Mouse (Mus musculus) cerebellum, adult 2 months (tissue): ENCODE results near the gene Crat. TPM values are rescaled to one million over a fixed set of nuclear protein-coding genes. Genes with fewer than 3 reads are reported as not detected.
"Not testable (repeated sequence)": the region's sequence is repeated elsewhere in the genome, so short reads cannot be mapped to it uniquely, and the experiment has no call there.

Source experiments
- DNase-seq, 2 experiments: peaks; one replicate each; pipeline ENCODE4 v3.0.0; 2021
- H3K27ac ChIP-seq: fragments of 200-500 bp; 2 replicates; pipeline ENCODE4 v1.5.1; 2012; ENCODE audit warnings: low read length, control low read depth, inconsistent platforms; ENCODE audit not compliant: insufficient read depth
- H3K27me3 ChIP-seq: fragments of 200-500 bp; 2 replicates; pipeline ENCODE4 v1.6.1; 2012; ENCODE audit warnings: inconsistent platforms, mild to moderate bottlenecking, low read length, moderate library complexity; ENCODE audit not compliant: control insufficient read depth, insufficient read depth
- H3K4me1 ChIP-seq: fragments of 200-500 bp; 2 replicates; pipeline ENCODE4 v1.6.1; 2011; ENCODE audit warnings: low read length; ENCODE audit not compliant: control insufficient read depth, insufficient read depth
- H3K4me3 ChIP-seq: fragments of 200-500 bp; replicated peaks from 2 replicates; pipeline ENCODE3; 2011; ENCODE audit warnings: mild to moderate bottlenecking, low read depth, low read length, control low read depth; ENCODE audit not compliant: insufficient read depth
- CTCF ChIP-seq: fragments of 200-500 bp; IDR thresholded peaks from 2 replicates; pipeline ENCODE4 v1.5.1; 2011; ENCODE audit warnings: low read depth, mild to moderate bottlenecking, control low read depth, low read length, moderate library complexity, borderline replicate concordance; ENCODE audit not compliant: insufficient read depth
- POLR2A ChIP-seq: fragments of 200-500 bp; IDR thresholded peaks from 2 replicates; pipeline ENCODE4 v1.6.1; 2011; ENCODE audit warnings: low read length, control low read depth, borderline replicate concordance; ENCODE audit not compliant: insufficient read depth
- WGBS: fragments of 180-500 bp; shearing (Covaris S2); methylation state at CpG from one replicate; pipeline ENCODE4 v1.1.7; 2018; 5-methylcytosine and 5-hydroxymethylcytosine counted together
- polyA plus RNA-seq: library from polyadenylated mRNA; depleted of rRNA; stranded (reverse); fragments of >200 nt; gene quantifications from 2 replicates; pipeline ENCODE4 v1.2.3, GENCODE M21; 2012

Crat gene
- polyA plus RNA-seq, 1 experiment = 50.9 TPM

- Histone ChIP-seq H3K27ac (no peak overlapping the region; the same call in 1 of the 2 replicates), H3K4me3 (no peak overlapping the region), H3K4me1 (peaks cover 14% of the 10 kb centered on the region), H3K27me3 (no peaks in the 10 kb centered on the region)
- WGBS = 17% methylated on average over 5 of the region's 5 CpGs
- DNase-seq = no peak
- TF ChIP-seq POLR2A = no peak
- no peak for TF ChIP-seq CTCF
Measured at GRCm38 (mm10) chr2:30417595-30418165, 2.1 kb upstream of the Crat start.

GRCm38 (mm10) chr2:30417154-30417553 lies 1.5 kb upstream of the Crat start:
- peaks cover 14% of the 10 kb centered on the region for H3K4me1 ChIP-seq
- not testable (repeated sequence) for H3K4me3 ChIP-seq, H3K27ac ChIP-seq, H3K27me3 ChIP-seq, DNase-seq
- 64% methylated on average over 6 of the region's 6 CpGs for WGBS

DNA sequence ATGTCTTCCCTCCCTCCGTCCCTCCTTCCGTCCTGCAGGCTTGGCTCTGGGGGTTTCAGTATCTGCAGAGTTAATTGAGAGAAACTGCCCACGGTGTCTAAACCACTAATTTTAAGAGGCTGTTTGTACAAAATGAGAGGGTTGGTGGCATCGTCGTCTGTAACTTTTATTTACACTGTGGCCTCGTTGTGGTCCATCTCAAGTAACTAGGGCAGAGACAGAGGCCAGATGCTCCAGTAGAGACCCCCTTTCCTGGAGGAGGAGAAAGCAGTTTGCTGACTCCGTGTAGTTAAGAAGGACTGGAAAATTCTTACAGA lies 994 bp upstream of the Crat start:
- no peak for DNase-seq

DNA sequence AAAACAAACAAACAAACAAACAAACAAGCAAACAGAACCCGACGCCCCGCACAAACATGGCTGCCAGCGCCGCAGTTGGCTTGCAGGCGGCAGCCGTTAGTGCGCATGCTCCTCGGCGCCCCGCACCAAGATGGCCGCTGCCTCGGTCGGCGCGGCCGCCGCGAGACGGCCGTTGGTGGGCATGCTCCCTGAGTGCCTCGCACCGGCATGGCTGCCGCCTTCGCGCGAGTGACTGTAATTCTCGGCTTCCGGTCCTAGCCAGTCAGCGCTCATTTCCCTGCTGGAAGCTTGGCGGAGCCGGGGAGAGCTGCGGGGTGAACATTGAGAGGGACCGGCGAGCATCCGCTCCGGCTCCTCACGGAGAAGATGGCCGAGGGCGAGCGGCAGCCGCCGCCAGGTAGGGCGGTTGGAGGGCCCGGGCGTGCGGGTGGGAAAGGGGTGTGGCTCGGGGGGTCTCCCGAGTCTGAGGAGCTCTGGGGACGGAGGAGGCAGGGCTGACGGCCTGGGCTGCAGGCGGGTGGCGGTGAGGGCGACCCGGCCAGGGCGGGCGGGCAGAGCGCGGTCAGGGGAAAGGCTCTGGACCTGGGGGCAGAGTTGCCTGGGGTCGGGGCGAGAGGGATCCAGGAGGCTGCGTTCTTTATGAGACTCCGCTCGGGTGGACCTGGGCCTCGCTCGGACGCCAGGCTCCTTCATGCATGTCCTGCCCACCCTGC lies 479 bp upstream of the Crat start, which contains the start of gene Ptpa:
Gene Ptpa (plus strand): TSS at position 104 of the 713 bp plus-strand sequence.
- TF ChIP-seq CTCF = no peak
- TF ChIP-seq POLR2A = peak; percentile 46; the same call in 1 of the 2 replicates
- peak; percentile 92 to 94 for DNase-seq
- under 1% methylated on average over 67 of the region's 67 CpGs for WGBS
- H3K4me1 ChIP-seq = peaks cover 14% of the 10 kb centered on the region
- peak within 1 kb of the TSS; percentile 68 for H3K4me3 ChIP-seq
- peak within 1 kb of the TSS; percentile 85 for H3K27ac ChIP-seq
- H3K27me3 ChIP-seq = no peaks in the 10 kb centered on the region

More for the DNA sequence above, 994 bp upstream of the Crat start:
- under 1% methylated on average over 7 of the region's 7 CpGs for WGBS
- Histone ChIP-seq H3K27ac (peak overlapping the region; percentile 85), H3K27me3 (no peaks in the 10 kb centered on the region), H3K4me3 (peak overlapping the region; percentile 68), H3K4me1 (peaks cover 14% of the 10 kb centered on the region)
- TF ChIP-seq POLR2A = no peak
- TF ChIP-seq CTCF = no peak

DNA sequence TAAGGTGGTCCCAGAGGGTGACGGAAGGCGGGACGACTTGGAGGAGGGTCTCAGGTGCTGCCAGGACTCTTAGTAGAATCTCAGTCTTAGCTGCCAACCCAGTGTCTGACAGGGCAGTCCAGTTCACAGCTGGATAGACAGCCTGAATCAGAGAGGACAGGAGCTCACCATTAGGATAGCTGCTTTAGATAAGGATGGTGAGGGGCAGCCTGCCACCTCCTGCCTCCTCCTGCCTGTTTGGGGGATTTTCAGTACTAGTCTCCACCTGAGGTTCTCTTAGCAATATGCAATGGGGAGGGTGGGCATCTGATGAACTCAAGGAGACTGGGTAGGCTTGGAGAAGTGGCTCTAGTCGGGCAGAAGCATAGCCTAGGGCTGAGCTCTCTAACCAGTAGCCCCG lies 932 bp downstream of the Crat start:
- Histone ChIP-seq H3K4me3 (peak overlapping the region; percentile 68), H3K27me3 (no peaks in the 10 kb centered on the region), H3K27ac (peak overlapping the region; percentile 85), H3K4me1 (peaks cover 14% of the 10 kb centered on the region)
- 44% methylated on average over 5 of the region's 5 CpGs for WGBS
- peak in 1 of 2 experiments; percentile 53 for DNase-seq
- no peak for TF ChIP-seq CTCF
- no peak for TF ChIP-seq POLR2A

DNA sequence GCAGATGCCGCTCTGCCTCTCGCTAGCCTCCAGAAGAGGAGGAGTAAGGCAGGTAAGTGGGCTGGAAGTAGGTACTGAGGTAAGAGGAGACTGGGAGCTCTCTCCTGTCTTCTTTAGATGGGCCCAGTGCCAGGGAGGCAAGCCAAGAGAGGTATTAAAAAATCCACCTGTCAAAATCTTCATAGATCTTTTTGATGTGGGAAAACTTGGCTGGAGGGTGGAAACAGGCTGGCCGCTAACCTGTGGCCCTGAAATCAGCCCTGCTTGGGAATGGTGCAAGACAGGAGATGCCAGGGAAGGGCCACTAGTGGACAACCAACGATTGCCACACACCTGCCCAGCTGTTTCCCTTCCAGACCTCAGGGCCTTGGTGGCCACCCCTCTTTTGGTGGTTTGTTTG lies 1.5 kb downstream of the Crat start:
- 21% methylated on average over 4 of the region's 4 CpGs for WGBS
- peaks cover 14% of the 10 kb centered on the region for H3K4me1 ChIP-seq
- H3K27me3 ChIP-seq = no peaks in the 10 kb centered on the region
- peak overlapping the region; percentile 68 for H3K4me3 ChIP-seq
- TF ChIP-seq POLR2A = no peak
- TF ChIP-seq CTCF = no peak
- peak overlapping the region; percentile 85; the same call in 1 of the 2 replicates for H3K27ac ChIP-seq
- DNase-seq = peak in 1 of 2 experiments; percentile 61

- 45% methylated on average over 16 of the region's 16 CpGs for WGBS
Measured at GRCm38 (mm10) chr2:30413038-30413973, 2.3 kb downstream of the Crat start.

GRCm38 (mm10) chr2:30409454-30410176 lies 6.0 kb downstream of the Crat start:
- TF ChIP-seq CTCF (no peak), POLR2A (no peak)
- no peak overlapping the region for H3K27ac ChIP-seq
- peaks cover 4% of the 10 kb centered on the region; the same call in 1 of the 2 replicates for H3K4me1 ChIP-seq
- no peak for DNase-seq
- WGBS = 94% methylated on average over 4 of the region's 5 CpGs
- no peak overlapping the region for H3K4me3 ChIP-seq
- H3K27me3 ChIP-seq = no peaks in the 10 kb centered on the region

More at GRCm38 (mm10) chr2:30413038-30413973, 2.3 kb downstream of the Crat start:
- peak overlapping the region; percentile 68 for H3K4me3 ChIP-seq
- peak in 1 of 2 experiments; percentile 49 for DNase-seq
- no peak overlapping the region for H3K27ac ChIP-seq
- peaks cover 8% of the 10 kb centered on the region for H3K4me1 ChIP-seq
- TF ChIP-seq POLR2A (no peak), CTCF (no peak)
- no peaks in the 10 kb centered on the region for H3K27me3 ChIP-seq
